In genomic region chr2:165885225-165885950, GRCm38 (mm10) we compare ENCODE assay signal across 8 mouse cellular contexts. TPM values are rescaled to one million over a fixed set of nuclear protein-coding genes. Genes with fewer than 3 reads are reported as not detected.
DNase-seq lines count a peak whose midpoint lies in the region; ATAC-seq and TF ChIP-seq lines count a peak whose summit lies in the region.

No protein-coding gene starts in this region.

- H3K79me2 ChIP-seq in macrophage (ENCODE audit: inconsistent target) = peaks cover 37% of the 10 kb centered on the region

- no peak for TF ChIP-seq POLR2A in small intestine, adult 2 months (IDR thresholded peaks at IDR 0.05; ENCODE audit: low read depth, low read length)

- peak overlapping the region; percentile 100 for H3K27ac ChIP-seq in hindbrain, embryonic 14.5 days
- peak overlapping the region; percentile 97 for H3K27ac ChIP-seq in macrophage
- H3K27ac ChIP-seq in small intestine, adult 2 months (ENCODE audit: insufficient read depth, low read depth, low read length) = peak overlapping the region; percentile 97

- 0 out of 2 replicates have a peak, but pooled peaks cover 3% of the 10 kb centered on the region for H3K36me3 ChIP-seq in hindbrain, embryonic 14.5 days (replicated peaks; ENCODE audit: control insufficient read depth, insufficient read depth)
- no peaks in the 10 kb centered on the region for H3K36me3 ChIP-seq in macrophage (ENCODE audit: inconsistent target)
- H3K36me3 ChIP-seq in small intestine, adult 2 months (ENCODE audit: control insufficient read depth, insufficient read depth, low read length) = peaks cover 4% of the 10 kb centered on the region

- H3K4me1 ChIP-seq in hindbrain, embryonic 14.5 days (replicated peaks; ENCODE audit: control insufficient read depth, insufficient read depth, low read length) = peaks cover 92% of the 10 kb centered on the region
- peaks cover 68% of the 10 kb centered on the region for H3K4me1 ChIP-seq in small intestine, adult 2 months (ENCODE audit: control insufficient read depth, insufficient read depth, insufficient read length, low read length)

- peak overlapping the region; percentile 73 for H3K9ac ChIP-seq in hindbrain, embryonic 14.5 days

- H3K27me3 ChIP-seq in hindbrain, embryonic 14.5 days (ENCODE audit: control insufficient read depth, insufficient read depth, low read length) = no peaks in the 10 kb centered on the region
- no peaks in the 10 kb centered on the region for H3K27me3 ChIP-seq in small intestine, adult 2 months (ENCODE audit: control insufficient read depth, insufficient read depth, low read length)

- 0 out of 2 replicates have a peak, but pooled peaks have one; percentile 17 for ATAC-seq in hindbrain, embryonic 14.5 days (ENCODE audit: low FRiP score)
- no peak; the same call in 1 of the 2 replicates for ATAC-seq in monocyte, adult 5-6 weeks (replicated peaks; ENCODE audit: insufficient number of reproducible peaks, low FRiP score, low TSS enrichment, poor library complexity, severe bottlenecking)

- peak; percentile 68 for DNase-seq in R1 (ENCODE audit: low read depth, low spot score)
- peak; percentile 56 for DNase-seq in cerebellum, adult 8-10 months
- DNase-seq in forelimb bud, embryonic 11.5 days (ENCODE audit: low read depth, low spot score) = peak; percentile 49
- no peak for DNase-seq in hindbrain, embryonic 14.5 days (ENCODE audit: low spot score)
- peak; percentile 73 for DNase-seq in left cerebral cortex, adult 11 months (ENCODE audit: low spot score)

- H3K4me2 ChIP-seq in hindbrain, embryonic 14.5 days (replicated peaks) = peak overlapping the region; percentile 84

- H3K4me3 ChIP-seq in hindbrain, embryonic 14.5 days (replicated peaks; ENCODE audit: low read length) = no peak overlapping the region
- peak overlapping the region; percentile 44; the same call in 1 of the 2 replicates for H3K4me3 ChIP-seq in macrophage (ENCODE audit: inconsistent target)
- no peak overlapping the region; the same call in 1 of the 2 replicates for H3K4me3 ChIP-seq in small intestine, adult 2 months (ENCODE audit: low read depth, low read length)

- peak; percentile 1; the same call in 1 of the 2 replicates for TF ChIP-seq CTCF in small intestine, adult 2 months (IDR thresholded peaks at IDR 0.05; ENCODE audit: extremely low read depth, insufficient read length, insufficient replicate concordance, low read depth, low read length)

- WGBS in hindbrain, embryonic 14.5 days = 6% methylated on average over 12 of the region's 17 CpGs
- 12% methylated on average over 15 of the region's 17 CpGs for WGBS in macrophage (ENCODE audit: missing documents)
- 11% methylated on average over 17 of the region's 17 CpGs for WGBS in small intestine, adult 2 months

- no peaks in the 10 kb centered on the region for H3K9me3 ChIP-seq in hindbrain, embryonic 14.5 days (ENCODE audit: control insufficient read depth, low read length)

RNA-seq across cellular contexts. Expression of gene Zmynd8, which starts 13.4 kb away (rescaled TPM):
- polyA plus RNA-seq in hindbrain, embryonic 14.5 days (2014; fragmentation: Nextera tagmentation; extraction: Ambion mirVana) = 55.4 and 63.4 TPM in 2 replicates
- 100 to 1,000 TPM; 113 to 715 (median 441) TPM for total RNA-seq in macrophage (2018; cell fraction: chromatin; rRNA removed)
- 100 to 1,000 TPM in 8 of 26 experiments, 10 to 100 TPM in 18; 32.1 to 112 (median 96.4) TPM for total RNA-seq in macrophage (2018; cell fraction: cytosol; rRNA removed)
- total RNA-seq in macrophage (2018; cell fraction: nucleus; rRNA removed) = 100 to 1,000 TPM in 22 of 26 experiments, 10 to 100 TPM in 4; 57.9 to 347 (median 193) TPM
- polyA plus RNA-seq in macrophage (2018) = 52.3 to 95.5 TPM (median 75.2 TPM) in 3 replicates
- 9.7 and 17.4 TPM in 2 replicates for polyA plus RNA-seq in small intestine, adult 2 months (2012; rRNA removed)
- 42.6 to 54.2 TPM (median 44.4 TPM) in 3 replicates for total RNA-seq in monocyte, adult 5-6 weeks (2017)
